Mouse (Mus musculus) limb, embryonic 13.5 days (tissue): ENCODE data around the gene Theg. TPM values are rescaled to one million over a fixed set of nuclear protein-coding genes. Genes with fewer than 3 reads are reported as not detected.
A peak's percentile ranks its signal among the peaks of the same experiment; 100 is the strongest.

Source experiments
- ATAC-seq: fragments of 200-750 bp; cut with Nextera tagmentation; 2 replicates; pipeline ENCODE4 v1.8.0; 2017; ENCODE audit warnings: low read depth, moderate number of reproducible peaks, moderate TSS enrichment; ENCODE audit not compliant: low FRiP score
- H3K27ac ChIP-seq: fragments of 300-500 bp; sonication (generic); 2 replicates; pipeline ENCODE4 v1.5.1; 2015; ENCODE audit warnings: inconsistent platforms, mild to moderate bottlenecking, moderate library complexity
- H3K27me3 ChIP-seq: fragments of 300-500 bp; sonication (generic); 2 replicates; pipeline ENCODE4 v1.6.1; 2015; ENCODE audit warnings: mild to moderate bottlenecking, inconsistent platforms
- H3K36me3 ChIP-seq: fragments of 300-500 bp; sonication (generic); 2 replicates; pipeline ENCODE4 v1.6.1; 2015; ENCODE audit warnings: inconsistent platforms, mild to moderate bottlenecking, moderate library complexity
- H3K4me1 ChIP-seq: fragments of 300-500 bp; sonication (generic); 2 replicates; pipeline ENCODE4 v1.6.1; 2015; ENCODE audit warnings: inconsistent platforms
- H3K4me2 ChIP-seq: fragments of 300-500 bp; sonication (generic); replicated peaks from 2 replicates; pipeline ENCODE4 v1.6.1; 2015; ENCODE audit warnings: inconsistent platforms, mild to moderate bottlenecking, moderate library complexity
- H3K4me3 ChIP-seq: fragments of 300-500 bp; sonication (generic); 2 replicates; pipeline ENCODE4 v1.5.1; 2015; ENCODE audit warnings: moderate library complexity, mild to moderate bottlenecking, inconsistent platforms
- H3K9ac ChIP-seq: fragments of 300-500 bp; sonication (generic); 2 replicates; pipeline ENCODE4 v1.6.1; 2015; ENCODE audit warnings: mild to moderate bottlenecking, inconsistent platforms
- H3K9me3 ChIP-seq: fragments of 300-500 bp; sonication (generic); 2 replicates; pipeline ENCODE4 v1.6.1; 2016; ENCODE audit warnings: inconsistent platforms
- WGBS: fragments of 180-500 bp; shearing (Covaris S2); methylation state at CpG from one replicate; pipeline ENCODE4 v1.1.7; 2015; 5-methylcytosine and 5-hydroxymethylcytosine counted together
- polyA plus RNA-seq: library from polyadenylated mRNA; unstranded; fragments of >200 nt; fragmentation: Nextera tagmentation; extraction: Ambion mirVana; gene quantifications from 2 replicates; pipeline ENCODE4 v1.2.1, GENCODE M21; 2015

Theg gene
- polyA plus RNA-seq, 1 experiment from 2014 or later = not detected

GRCm38 (mm10) chr10:79552531-79552930 is 34.6 kb downstream of the Theg start:
- H3K27ac ChIP-seq = no peak overlapping the region
- H3K9me3 ChIP-seq = no peaks in the 10 kb centered on the region
- H3K4me1 ChIP-seq = peaks cover 25% of the 10 kb centered on the region
- no peak for ATAC-seq
- peaks cover 40% of the 10 kb centered on the region for H3K36me3 ChIP-seq
- H3K27me3 ChIP-seq = no peaks in the 10 kb centered on the region
- H3K4me2 ChIP-seq = peak overlapping the region; percentile 90
- no peak overlapping the region for H3K4me3 ChIP-seq
- H3K9ac ChIP-seq = no peak overlapping the region; the same call in 1 of the 2 replicates
- WGBS = 85% methylated on average over 8 of the region's 8 CpGs

GRCm38 (mm10) chr10:79550366-79550765 is 36.8 kb downstream of the Theg start:
- Histone ChIP-seq H3K9me3 (no peaks in the 10 kb centered on the region), H3K4me1 (peaks cover 24% of the 10 kb centered on the region), H3K4me2 (no peak overlapping the region), H3K27ac (no peak overlapping the region), H3K4me3 (no peak overlapping the region), H3K9ac (no peak overlapping the region; the same call in 1 of the 2 replicates), H3K27me3 (no peaks in the 10 kb centered on the region), H3K36me3 (peaks cover 62% of the 10 kb centered on the region)
- ATAC-seq = no peak
- WGBS = 82% methylated on average over 9 of the region's 9 CpGs

GRCm38 (mm10) chr10:79548971-79549723 is 38.0 kb downstream of the Theg start:
- H3K4me1 ChIP-seq = peaks cover 21% of the 10 kb centered on the region
- no peak overlapping the region for H3K4me3 ChIP-seq
- H3K9ac ChIP-seq = no peak overlapping the region
- WGBS = 92% methylated on average over 18 of the region's 18 CpGs
- ATAC-seq = no peak
- no peak overlapping the region for H3K4me2 ChIP-seq
- no peaks in the 10 kb centered on the region for H3K9me3 ChIP-seq
- H3K27ac ChIP-seq = no peak overlapping the region
- H3K27me3 ChIP-seq = no peaks in the 10 kb centered on the region
- peaks cover 74% of the 10 kb centered on the region for H3K36me3 ChIP-seq

GRCm38 (mm10) chr10:79548546-79548945 is 38.6 kb downstream of the Theg start:
- Histone ChIP-seq H3K27ac (no peak overlapping the region), H3K4me3 (no peak overlapping the region), H3K27me3 (no peaks in the 10 kb centered on the region), H3K9me3 (no peaks in the 10 kb centered on the region), H3K4me2 (no peak overlapping the region), H3K9ac (no peak overlapping the region), H3K4me1 (peaks cover 15% of the 10 kb centered on the region), H3K36me3 (peaks cover 80% of the 10 kb centered on the region)
- 89% methylated on average over 5 of the region's 5 CpGs for WGBS
- no peak for ATAC-seq

- Histone ChIP-seq H3K27ac (no peak overlapping the region), H3K4me2 (no peak overlapping the region), H3K36me3 (peaks cover 93% of the 10 kb centered on the region), H3K9ac (no peak overlapping the region), H3K4me3 (no peak overlapping the region), H3K4me1 (peaks cover 1% of the 10 kb centered on the region), H3K9me3 (no peaks in the 10 kb centered on the region), H3K27me3 (no peaks in the 10 kb centered on the region)
- ATAC-seq = no peak
- 77% methylated on average over 5 of the region's 5 CpGs for WGBS
These were observed 39.9 kb downstream of the Theg start for GRCm38 (mm10) chr10:79547148-79547675.

GRCm38 (mm10) chr10:79546483-79546882 is 40.6 kb downstream of the Theg start:
- Histone ChIP-seq H3K4me2 (no peak overlapping the region), H3K36me3 (peaks cover 100% of the 10 kb centered on the region), H3K27me3 (no peaks in the 10 kb centered on the region), H3K27ac (no peak overlapping the region), H3K4me3 (no peak overlapping the region), H3K4me1 (no peaks in the 10 kb centered on the region), H3K9ac (no peak overlapping the region), H3K9me3 (no peaks in the 10 kb centered on the region)
- no peak for ATAC-seq
- 88% methylated on average over 11 of the region's 11 CpGs for WGBS

GRCm38 (mm10) chr10:79545891-79546290 is 41.2 kb downstream of the Theg start:
- Histone ChIP-seq H3K4me1 (no peaks in the 10 kb centered on the region), H3K9me3 (no peaks in the 10 kb centered on the region), H3K9ac (no peak overlapping the region), H3K36me3 (peaks cover 100% of the 10 kb centered on the region), H3K27me3 (no peaks in the 10 kb centered on the region), H3K4me2 (no peak overlapping the region), H3K27ac (no peak overlapping the region), H3K4me3 (no peak overlapping the region)
- ATAC-seq = no peak
- 88% methylated on average over 12 of the region's 12 CpGs for WGBS

- no peak overlapping the region for H3K4me3 ChIP-seq
- peaks cover 100% of the 10 kb centered on the region for H3K36me3 ChIP-seq
- H3K27ac ChIP-seq = no peak overlapping the region
- ATAC-seq = no peak
- WGBS = 84% methylated on average over 5 of the region's 5 CpGs
- H3K4me2 ChIP-seq = no peak overlapping the region
- no peaks in the 10 kb centered on the region for H3K4me1 ChIP-seq
- no peaks in the 10 kb centered on the region for H3K9me3 ChIP-seq
- H3K9ac ChIP-seq = no peak overlapping the region
- no peaks in the 10 kb centered on the region for H3K27me3 ChIP-seq
These were observed 42.5 kb downstream of the Theg start for GRCm38 (mm10) chr10:79544631-79545030.

GRCm38 (mm10) chr10:79543884-79544597 is 43.1 kb downstream of the Theg start:
- no peaks in the 10 kb centered on the region for H3K9me3 ChIP-seq
- no peak for ATAC-seq
- H3K4me2 ChIP-seq = no peak overlapping the region
- no peaks in the 10 kb centered on the region for H3K4me1 ChIP-seq
- peaks cover 100% of the 10 kb centered on the region for H3K36me3 ChIP-seq
- no peak overlapping the region for H3K4me3 ChIP-seq
- no peaks in the 10 kb centered on the region for H3K27me3 ChIP-seq
- WGBS = 86% methylated on average over 9 of the region's 9 CpGs
- no peak overlapping the region for H3K27ac ChIP-seq
- H3K9ac ChIP-seq = no peak overlapping the region

GRCm38 (mm10) chr10:79542171-79542570 is 45.0 kb downstream of the Theg start:
- no peak overlapping the region for H3K27ac ChIP-seq
- 95% methylated on average over 11 of the region's 11 CpGs for WGBS
- no peak for ATAC-seq
- H3K4me2 ChIP-seq = no peak overlapping the region
- H3K9me3 ChIP-seq = no peaks in the 10 kb centered on the region
- no peaks in the 10 kb centered on the region for H3K4me1 ChIP-seq
- no peak overlapping the region for H3K4me3 ChIP-seq
- no peak overlapping the region for H3K9ac ChIP-seq
- H3K27me3 ChIP-seq = no peaks in the 10 kb centered on the region
- peaks cover 91% of the 10 kb centered on the region for H3K36me3 ChIP-seq

- Histone ChIP-seq H3K9ac (no peak overlapping the region), H3K4me1 (no peaks in the 10 kb centered on the region), H3K9me3 (no peaks in the 10 kb centered on the region), H3K27ac (no peak overlapping the region), H3K4me3 (no peak overlapping the region), H3K27me3 (no peaks in the 10 kb centered on the region), H3K36me3 (peaks cover 84% of the 10 kb centered on the region), H3K4me2 (no peak overlapping the region)
- 77% methylated on average over 15 of the region's 15 CpGs for WGBS
- ATAC-seq = no peak
These were observed 45.6 kb downstream of the Theg start for GRCm38 (mm10) chr10:79541522-79541921.

- no peak for ATAC-seq
- no peak overlapping the region for H3K4me3 ChIP-seq
- no peaks in the 10 kb centered on the region for H3K27me3 ChIP-seq
- H3K9me3 ChIP-seq = no peaks in the 10 kb centered on the region
- peaks cover 77% of the 10 kb centered on the region for H3K36me3 ChIP-seq
- no peak overlapping the region for H3K4me2 ChIP-seq
- H3K9ac ChIP-seq = no peak overlapping the region
- H3K4me1 ChIP-seq = no peaks in the 10 kb centered on the region
- 88% methylated on average over 11 of the region's 11 CpGs for WGBS
- H3K27ac ChIP-seq = no peak overlapping the region
These were observed 46.4 kb downstream of the Theg start for GRCm38 (mm10) chr10:79540746-79541145.
